9 mouse cellular contexts compared by ENCODE assay signal in genomic region chr8:116944385-116944696, GRCm38 (mm10). TPM values are rescaled to one million over a fixed set of nuclear protein-coding genes. Genes with fewer than 3 reads are reported as not detected.
A peak's percentile ranks its signal among the peaks of the same experiment; 100 is the strongest.
DNase-seq lines count a peak whose midpoint lies in the region; ATAC-seq and TF ChIP-seq lines count a peak whose summit lies in the region.
"Had no signal": no experiment of that assay in that cellular context is flagged by ENCODE, and none has a peak within 500 bp of the region (broad histone marks: within the 10 kb centered on the region; RNA-seq: fewer than 3 reads in every experiment).

No protein-coding gene starts in this region.

- H3K27ac ChIP-seq in thymus, adult 2 months (ENCODE audit: control insufficient read depth, insufficient read depth, low read length), result no peak overlapping the region
- H3K27ac ChIP-seq in liver, embryonic 15.5 days (replicated peaks), result peak overlapping the region; percentile 70; the same call in 1 of the 2 replicates

- WGBS in thymus, adult 2 months, result 9% methylated on average over 4 of the region's 4 CpGs
- 9% methylated on average over 4 of the region's 4 CpGs for WGBS in liver, embryonic 15.5 days (ENCODE audit: insufficient replicate concordance)

- peak overlapping the region; percentile 77 for H3K4me3 ChIP-seq in erythroblast, embryonic 14.5 days (replicated peaks)
- H3K4me3 ChIP-seq in thymus, adult 2 months (ENCODE audit: control insufficient read depth, insufficient read depth, low read length), result peak overlapping the region; percentile 87; the same call in 1 of the 2 replicates
- peak overlapping the region; percentile 97 for H3K4me3 ChIP-seq in liver, embryonic 15.5 days (replicated peaks)

- TF ChIP-seq CTCF in thymus, adult 2 months (IDR thresholded peaks at IDR 0.05; ENCODE audit: borderline replicate concordance, control insufficient read depth, extremely low read depth, insufficient read depth, low read length, poor library complexity), result no peak

- H3K36me3 ChIP-seq in erythroblast, embryonic 14.5 days (ENCODE audit: control insufficient read depth), result peaks cover 25% of the 10 kb centered on the region
- no peaks in the 10 kb centered on the region for H3K36me3 ChIP-seq in thymus, adult 2 months (ENCODE audit: control insufficient read depth, insufficient read depth, low read length)
- H3K36me3 ChIP-seq in liver, embryonic 15.5 days (replicated peaks), result peaks cover 15% of the 10 kb centered on the region

- H3K27me3 ChIP-seq in erythroblast, embryonic 14.5 days (ENCODE audit: control insufficient read depth), result no peaks in the 10 kb centered on the region
- H3K27me3 ChIP-seq in thymus, adult 2 months (ENCODE audit: control insufficient read depth, insufficient read depth, low read length), result no peaks in the 10 kb centered on the region
- no peaks in the 10 kb centered on the region for H3K27me3 ChIP-seq in liver, embryonic 15.5 days

- H3K4me2 ChIP-seq in liver, embryonic 15.5 days, result peak overlapping the region; percentile 97

- no peak for ATAC-seq in erythroblast, adult 5-6 weeks (replicated peaks; ENCODE audit: low FRiP score, poor library complexity, severe bottlenecking)
- no peak for ATAC-seq in liver, embryonic 15.5 days (ENCODE audit: insufficient read depth)
- ATAC-seq in frontal cortex, adult (ENCODE audit: low TSS enrichment), result no peak
- ATAC-seq in erythroid progenitor cell, adult 5-6 weeks (replicated peaks; ENCODE audit: low FRiP score, poor library complexity, severe bottlenecking), result no peak

- H3K4me1 ChIP-seq in erythroblast, embryonic 14.5 days (ENCODE audit: control insufficient read depth), result peaks cover 56% of the 10 kb centered on the region
- H3K4me1 ChIP-seq in thymus, adult 2 months (replicated peaks; ENCODE audit: control insufficient read depth, insufficient read depth, low read length), result peaks cover 31% of the 10 kb centered on the region
- peaks cover 53% of the 10 kb centered on the region for H3K4me1 ChIP-seq in liver, embryonic 15.5 days (replicated peaks)

- TF ChIP-seq POLR2A in thymus, adult 2 months (IDR thresholded peaks at IDR 0.05; ENCODE audit: control insufficient read depth, extremely low read depth, insufficient read depth, low read length, poor library complexity), result no peak

- no peak for DNase-seq in thymus, adult 2 months
- DNase-seq in thymus, postnatal 10 days (ENCODE audit: low spot score in 2 of 2), result no peak
- no peak for DNase-seq in thymus, postnatal 4 days

- H3K9ac ChIP-seq in liver, embryonic 15.5 days, result peak overlapping the region; percentile 88

- H3K9me3 ChIP-seq in erythroblast, embryonic 14.5 days (ENCODE audit: control insufficient read depth, low read length), result no peaks in the 10 kb centered on the region
- no peaks in the 10 kb centered on the region for H3K9me3 ChIP-seq in liver, embryonic 15.5 days (replicated peaks)

RNA-seq across cellular contexts. Expression of gene Atmin, which starts 1.1 kb away (rescaled TPM):
- polyA plus RNA-seq in erythroblast, embryonic 14.5 days (2012), result 0.05 and 0.16 TPM in 2 replicates
- total RNA-seq in erythroblast, adult 5-6 weeks (2015; ENCODE audit: low replicate concordance), result 3.3 and 5.0 TPM in 2 replicates
- total RNA-seq in erythroblast, adult 5-6 weeks (2017; ENCODE audit: low replicate concordance), result 2.8 and 3.9 TPM in 2 replicates
- polyA plus RNA-seq in thymus, adult 2 months (2012; rRNA removed), result 20.8 and 28.0 TPM in 2 replicates
- 3.6 and 3.7 TPM in 2 replicates for polyA plus RNA-seq in liver, embryonic 15.5 days (2015; fragmentation: Nextera tagmentation; extraction: Ambion mirVana)
- 7.2 and 10.5 TPM in 2 replicates for total RNA-seq in erythroid progenitor cell, adult 5-6 weeks (2015; ENCODE audit: low replicate concordance)
- 1.0 and 2.3 TPM in 2 replicates for total RNA-seq in erythroid progenitor cell, adult 5-6 weeks (2017; ENCODE audit: low replicate concordance)

RNA-seq across cellular contexts. Expression of gene Cenpn, which starts 22.8 kb away (rescaled TPM):
- 1.7 and 2.6 TPM in 2 replicates for polyA plus RNA-seq in erythroblast, embryonic 14.5 days (2012)
- 14.2 and 14.6 TPM in 2 replicates for total RNA-seq in erythroblast, adult 5-6 weeks (2015; ENCODE audit: low replicate concordance)
- 11.0 and 11.9 TPM in 2 replicates for total RNA-seq in erythroblast, adult 5-6 weeks (2017; ENCODE audit: low replicate concordance)
- 20.5 and 22.7 TPM in 2 replicates for polyA plus RNA-seq in thymus, adult 2 months (2012; rRNA removed)
- 24.8 and 24.9 TPM in 2 replicates for polyA plus RNA-seq in liver, embryonic 15.5 days (2015; fragmentation: Nextera tagmentation; extraction: Ambion mirVana)
- total RNA-seq in erythroid progenitor cell, adult 5-6 weeks (2015; ENCODE audit: low replicate concordance), result 72.8 and 106 TPM in 2 replicates
- 62.6 and 77.5 TPM in 2 replicates for total RNA-seq in erythroid progenitor cell, adult 5-6 weeks (2017; ENCODE audit: low replicate concordance)

RNA-seq across cellular contexts. Expression of gene Cmc2, which starts 23.1 kb away (rescaled TPM):
- 12.0 and 20.2 TPM in 2 replicates for polyA plus RNA-seq in erythroblast, embryonic 14.5 days (2012)
- 12.5 and 20.0 TPM in 2 replicates for total RNA-seq in erythroblast, adult 5-6 weeks (2015; ENCODE audit: low replicate concordance)
- 26.9 and 35.7 TPM in 2 replicates for total RNA-seq in erythroblast, adult 5-6 weeks (2017; ENCODE audit: low replicate concordance)
- polyA plus RNA-seq in thymus, adult 2 months (2012; rRNA removed), result 16.2 and 18.9 TPM in 2 replicates
- polyA plus RNA-seq in liver, embryonic 15.5 days (2015; fragmentation: Nextera tagmentation; extraction: Ambion mirVana), result 50.8 and 56.7 TPM in 2 replicates
- total RNA-seq in erythroid progenitor cell, adult 5-6 weeks (2015; ENCODE audit: low replicate concordance), result 38.6 and 67.4 TPM in 2 replicates
- 87.8 and 107 TPM in 2 replicates for total RNA-seq in erythroid progenitor cell, adult 5-6 weeks (2017; ENCODE audit: low replicate concordance)

RNA-seq across cellular contexts. Expression of gene 1700030J22Rik, which starts 34.4 kb away (rescaled TPM):
- polyA plus RNA-seq in erythroblast, embryonic 14.5 days (2012), result 0.36 and 0.62 TPM in 2 replicates
- not detected in 2 replicates for total RNA-seq in erythroblast, adult 5-6 weeks (2015; ENCODE audit: low replicate concordance)
- total RNA-seq in erythroblast, adult 5-6 weeks (2017; ENCODE audit: low replicate concordance), result not detected in 2 replicates
- 0.53 and 0.55 TPM in 2 replicates for polyA plus RNA-seq in thymus, adult 2 months (2012; rRNA removed)
- polyA plus RNA-seq in liver, embryonic 15.5 days (2015; fragmentation: Nextera tagmentation; extraction: Ambion mirVana), result 0.48 and 0.51 TPM in 2 replicates
- total RNA-seq in erythroid progenitor cell, adult 5-6 weeks (2015; ENCODE audit: low replicate concordance), result not detected in 2 replicates
- total RNA-seq in erythroid progenitor cell, adult 5-6 weeks (2017; ENCODE audit: low replicate concordance), result not detected in 2 replicates
- total RNA-seq: neutrophil, adult 5-6 weeks had no signal

RNA-seq across cellular contexts. Expression of gene Gcsh, which starts 49.0 kb away (rescaled TPM):
- 0.04 and 0.10 TPM in 2 replicates for polyA plus RNA-seq in erythroblast, embryonic 14.5 days (2012)
- total RNA-seq in erythroblast, adult 5-6 weeks (2015; ENCODE audit: low replicate concordance), result 9.8 and 19.0 TPM in 2 replicates
- 9.8 and 11.2 TPM in 2 replicates for total RNA-seq in erythroblast, adult 5-6 weeks (2017; ENCODE audit: low replicate concordance)
- 14.7 and 16.0 TPM in 2 replicates for polyA plus RNA-seq in thymus, adult 2 months (2012; rRNA removed)
- polyA plus RNA-seq in liver, embryonic 15.5 days (2015; fragmentation: Nextera tagmentation; extraction: Ambion mirVana), result 85.5 and 94.5 TPM in 2 replicates
- 2.2 and 2.5 TPM in 2 replicates for total RNA-seq in erythroid progenitor cell, adult 5-6 weeks (2015; ENCODE audit: low replicate concordance)
- 4.6 and 4.9 TPM in 2 replicates for total RNA-seq in erythroid progenitor cell, adult 5-6 weeks (2017; ENCODE audit: low replicate concordance)
